ENCODE assay signal across 18 mouse cellular contexts in genomic region chr6:91215454-91215853, GRCm38 (mm10). TPM values are rescaled to one million over a fixed set of nuclear protein-coding genes. Genes with fewer than 3 reads are reported as not detected.
DNase-seq lines count a peak whose midpoint lies in the region; ATAC-seq lines count a peak whose summit lies in the region.
"Had no signal": no experiment of that assay in that cellular context is flagged by ENCODE, and none has a peak within 500 bp of the region (broad histone marks: within the 10 kb centered on the region; RNA-seq: fewer than 3 reads in every experiment).

No protein-coding gene starts in this region.

- peak; percentile 66 for ATAC-seq in frontal cortex, adult (ENCODE audit: low TSS enrichment)
- ATAC-seq: forebrain, embryonic 16.5 days; inflammation-experienced regulatory T-cells, adult 6 months; midbrain, embryonic 13.5 days had no signal

- DNase-seq in frontal cortex, postnatal 10 days (ENCODE audit: low spot score in 2 of 2): no peak
- peak; percentile 43 for DNase-seq in layer of hippocampus, adult 9-11 months
- no peak for DNase-seq in layer of hippocampus, postnatal 10 days (ENCODE audit: low spot score in 2 of 2)
- peak; percentile 44 for DNase-seq in right cerebral cortex, postnatal 36 days (ENCODE audit: low spot score in 2 of 2)
- DNase-seq in right cerebral cortex, postnatal 14 days: no peak
- no peak for DNase-seq in kidney, adult 18-20 months
- DNase-seq in adrenal gland, postnatal 25 days: no peak
- DNase-seq: cerebellum, adult 11 months; cerebellum, postnatal 14 days; embryo, embryonic 11 days; gastrocnemius, postnatal 36 days; heart, postnatal 10 days; liver, embryonic 13.5 days; retina, postnatal 1 day had no signal

RNA-seq across cellular contexts. Expression of gene Fbln2, which starts 3.2 kb away (rescaled TPM):
- total RNA-seq in layer of hippocampus, postnatal 10 days (2021): 10 to 100 TPM; 15.2 to 16.4 TPM
- total RNA-seq in adrenal gland, postnatal 25 days (2021): 10.1 and 11.3 TPM in 2 replicates

RNA-seq across cellular contexts. Expression of gene Hdac11, which starts 59.0 kb away (rescaled TPM):
- total RNA-seq in layer of hippocampus, postnatal 10 days (2021): 100 to 1,000 TPM in 1 of 2 experiments, 10 to 100 TPM in 1; 96.2 to 103 TPM
- total RNA-seq in adrenal gland, postnatal 25 days (2021): 6.6 and 9.9 TPM in 2 replicates

Comparison
In these comparisons a context has a peak if more than half of its experiments do, and no peak if none do; other contexts are left out.
1. DNase-seq: peak in layer of hippocampus, adult 9-11 months (single experiment) and right cerebral cortex, postnatal 36 days (2 of 2); none in frontal cortex, postnatal 10 days (0 of 2), layer of hippocampus, postnatal 10 days (0 of 2), right cerebral cortex, postnatal 14 days (single experiment), kidney, adult 18-20 months (single experiment) and adrenal gland, postnatal 25 days (single experiment).